Mouse (Mus musculus) forebrain, embryonic 10.5 days (tissue): ENCODE measurements around the gene Ccl7. TPM values are rescaled to one million over a fixed set of nuclear protein-coding genes. Genes with fewer than 3 reads are reported as not detected.

Experiments used
- DNase-seq: peaks from one replicate; pipeline ENCODE4 v3.0.0-alpha.2; 2017; ENCODE audit warnings: low spot score; ENCODE audit errors: extremely low spot score
- H3K27ac ChIP-seq: fragments of 300-500 bp; sonication (generic); 2 replicates; pipeline ENCODE4 v1.5.1; 2016; ENCODE audit warnings: mild to moderate bottlenecking
- H3K27me3 ChIP-seq: fragments of 300-500 bp; sonication (generic); 2 replicates; pipeline ENCODE4 v1.6.1; 2016; ENCODE audit warnings: mild to moderate bottlenecking; ENCODE audit not compliant: poor library complexity, severe bottlenecking
- H3K36me3 ChIP-seq: fragments of 300-500 bp; sonication (generic); replicated peaks from 2 replicates; pipeline ENCODE4 v1.6.1; 2016; ENCODE audit warnings: mild to moderate bottlenecking, moderate library complexity
- H3K4me1 ChIP-seq: fragments of 300-500 bp; sonication (generic); 2 replicates; pipeline ENCODE4 v1.6.1; 2016
- H3K4me3 ChIP-seq: fragments of 300-500 bp; sonication (generic); 2 replicates; pipeline ENCODE4 v1.5.1; 2016; ENCODE audit warnings: mild to moderate bottlenecking, moderate library complexity
- H3K9me3 ChIP-seq: fragments of 300-500 bp; sonication (generic); 2 replicates; pipeline ENCODE4 v1.6.1; 2016; ENCODE audit warnings: mild to moderate bottlenecking, moderate library complexity
- WGBS: fragments of 180-500 bp; shearing (Covaris S2); methylation state at CpG from one replicate; pipeline ENCODE4 v1.1.7; 2016; 5-methylcytosine and 5-hydroxymethylcytosine counted together
- polyA plus RNA-seq: library from polyadenylated mRNA; unstranded; fragments of >200 nt; fragmentation: Nextera tagmentation; extraction: Ambion mirVana; gene quantifications from 2 replicates; pipeline ENCODE4 v1.2.1, GENCODE M21; 2016

Ccl7 gene
- 0.31 TPM in 1 of 2 replicates, not detected in the other for polyA plus RNA-seq

- Histone ChIP-seq H3K4me1 (no peaks in the 10 kb centered on the region; the same call in 1 of the 2 replicates), H3K27ac (no peak within 1 kb of the TSS), H3K27me3 (no peaks in the 10 kb centered on the region), H3K4me3 (no peak within 1 kb of the TSS), H3K36me3 (no peaks in the 10 kb centered on the region), H3K9me3 (no peaks in the 10 kb centered on the region)
- 89% methylated on average over 3 of the region's 3 CpGs for WGBS
- DNase-seq = no peak
Observed at GRCm38 (mm10) chr11:82045471-82045870, at the start of gene Ccl7. TSS of gene Ccl7 (plus strand) at chr11:82045712.

- H3K4me1 ChIP-seq = no peaks in the 10 kb centered on the region
- no peaks in the 10 kb centered on the region for H3K27me3 ChIP-seq
- no peaks in the 10 kb centered on the region for H3K36me3 ChIP-seq
- no peak overlapping the region for H3K27ac ChIP-seq
- H3K4me3 ChIP-seq = no peak overlapping the region
- WGBS = 71% methylated on average over 10 of the region's 10 CpGs
- H3K9me3 ChIP-seq = no peaks in the 10 kb centered on the region
- DNase-seq = peak; percentile 75
Observed at GRCm38 (mm10) chr11:81996172-81996841, 49.2 kb upstream of the Ccl7 start.

DNA sequence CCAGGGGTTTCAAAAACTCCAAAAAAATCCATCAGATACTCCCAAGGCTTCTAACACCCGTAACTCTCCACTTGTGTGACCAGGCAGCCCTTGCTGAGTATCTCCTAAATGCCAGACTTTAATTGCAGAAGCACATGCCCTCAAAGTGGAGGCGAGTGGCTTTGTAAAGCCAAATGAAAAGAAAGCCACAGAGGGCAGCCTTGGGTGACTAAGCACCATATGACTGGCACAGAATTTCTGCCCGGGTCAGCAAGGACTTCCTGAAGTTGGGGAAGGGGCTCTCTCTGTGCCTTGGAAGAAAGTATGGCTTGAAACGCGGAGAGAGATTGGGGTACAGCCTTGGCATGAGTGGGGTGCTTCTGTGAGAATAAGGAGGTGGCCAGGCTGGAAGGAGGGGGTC lies 48.4 kb upstream of the Ccl7 start:
- Histone ChIP-seq H3K27ac (no peak overlapping the region), H3K4me3 (no peak overlapping the region), H3K9me3 (no peaks in the 10 kb centered on the region), H3K4me1 (no peaks in the 10 kb centered on the region), H3K27me3 (no peaks in the 10 kb centered on the region), H3K36me3 (no peaks in the 10 kb centered on the region)
- no peak for DNase-seq
- WGBS = 88% methylated on average over 5 of the region's 5 CpGs

DNA sequence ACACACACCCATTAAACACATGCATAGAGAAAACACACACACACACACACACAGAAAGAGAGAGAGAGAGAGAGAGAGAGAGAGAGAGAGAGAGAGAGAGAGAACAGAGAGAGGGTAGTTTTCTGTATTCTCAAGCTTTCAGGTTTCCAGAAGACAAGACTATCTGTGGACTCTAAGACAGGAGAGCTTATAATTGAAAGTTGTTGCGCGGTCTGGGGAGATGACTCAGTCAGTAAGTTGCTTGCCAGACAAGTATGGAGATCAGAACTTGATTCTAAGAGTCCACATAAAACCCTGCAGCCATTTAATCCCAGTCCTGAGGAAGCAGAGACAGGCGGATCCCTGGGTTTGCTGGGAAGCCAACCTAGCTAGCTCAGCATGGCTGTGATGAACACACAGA lies 46.9 kb upstream of the Ccl7 start:
- no peaks in the 10 kb centered on the region for H3K4me1 ChIP-seq
- no peak overlapping the region for H3K4me3 ChIP-seq
- no peaks in the 10 kb centered on the region for H3K9me3 ChIP-seq
- no peak for DNase-seq
- no peaks in the 10 kb centered on the region for H3K36me3 ChIP-seq
- whole genome bisulfite sequencing = 89% methylated on average over 3 of the region's 3 CpGs
- H3K27me3 ChIP-seq = no peaks in the 10 kb centered on the region
- H3K27ac ChIP-seq = no peak overlapping the region

- 89% methylated on average over 4 of the region's 4 CpGs for WGBS
- no peaks in the 10 kb centered on the region for H3K9me3 ChIP-seq
- no peaks in the 10 kb centered on the region for H3K36me3 ChIP-seq
- H3K27me3 ChIP-seq = no peaks in the 10 kb centered on the region
- DNase-seq = no peak
- no peak overlapping the region for H3K27ac ChIP-seq
- no peaks in the 10 kb centered on the region for H3K4me1 ChIP-seq
- H3K4me3 ChIP-seq = no peak overlapping the region
Observed at GRCm38 (mm10) chr11:81999469-81999868, 46.0 kb upstream of the Ccl7 start.

DNA sequence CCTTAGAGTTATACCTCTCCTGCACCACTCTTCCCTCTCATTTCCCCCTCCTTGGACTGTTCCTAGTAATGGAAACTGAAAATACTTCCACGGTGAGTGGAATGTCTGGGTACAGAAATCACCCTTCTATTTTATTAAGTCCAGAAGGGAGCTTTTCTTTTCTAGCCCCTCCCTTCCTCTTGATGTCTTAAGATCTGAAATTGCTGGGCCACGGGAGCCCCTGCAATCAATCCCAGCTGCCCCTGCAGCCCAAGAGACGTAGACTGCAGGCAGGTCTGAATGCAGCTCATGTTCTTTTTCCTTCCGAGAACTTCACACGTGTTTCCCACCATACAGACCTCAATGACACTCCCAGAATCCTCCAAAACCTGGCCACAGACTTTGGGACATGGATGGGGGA lies 44.9 kb upstream of the Ccl7 start:
- 64% methylated on average over 5 of the region's 5 CpGs for WGBS
- H3K27ac ChIP-seq = no peak overlapping the region

DNA sequence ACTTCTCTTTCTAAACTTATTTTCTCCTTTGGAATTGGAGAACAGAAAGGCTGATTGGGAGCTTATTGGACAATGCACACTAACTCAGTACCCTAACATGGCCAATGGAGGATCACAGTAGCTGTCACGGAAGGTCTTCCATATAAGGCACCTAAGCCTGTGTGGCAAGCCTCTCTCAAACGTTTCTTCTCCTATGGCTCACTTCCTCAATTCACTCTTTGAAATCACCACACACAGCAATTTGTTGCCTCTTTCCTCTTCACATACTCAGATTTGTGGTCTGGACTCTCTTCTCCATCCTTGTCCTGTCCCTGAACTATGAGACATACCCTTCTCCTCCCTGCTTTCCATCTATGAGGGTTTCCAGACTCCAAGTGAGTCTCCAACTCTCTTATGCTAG lies 40.7 kb upstream of the Ccl7 start:
- DNase-seq = no peak
- Histone ChIP-seq H3K9me3 (no peaks in the 10 kb centered on the region), H3K4me3 (no peak overlapping the region), H3K27ac (no peak overlapping the region), H3K4me1 (peaks cover 10% of the 10 kb centered on the region), H3K27me3 (no peaks in the 10 kb centered on the region), H3K36me3 (no peaks in the 10 kb centered on the region)
- WGBS = 75% methylated on average over 2 of the region's 2 CpGs

More for the DNA sequence above, 44.9 kb upstream of the Ccl7 start:
- DNase-seq = no peak
- no peaks in the 10 kb centered on the region for H3K4me1 ChIP-seq
- no peaks in the 10 kb centered on the region for H3K9me3 ChIP-seq
- no peak overlapping the region for H3K4me3 ChIP-seq
- H3K27me3 ChIP-seq = no peaks in the 10 kb centered on the region
- H3K36me3 ChIP-seq = no peaks in the 10 kb centered on the region

- Histone ChIP-seq H3K27me3 (no peaks in the 10 kb centered on the region), H3K4me1 (peaks cover 12% of the 10 kb centered on the region), H3K4me3 (no peak overlapping the region), H3K9me3 (no peaks in the 10 kb centered on the region), H3K36me3 (no peaks in the 10 kb centered on the region), H3K27ac (no peak overlapping the region)
- WGBS = 66% methylated on average over 12 of the region's 12 CpGs
- no peak for DNase-seq
Observed at GRCm38 (mm10) chr11:82006796-82007423, 38.6 kb upstream of the Ccl7 start.

DNA sequence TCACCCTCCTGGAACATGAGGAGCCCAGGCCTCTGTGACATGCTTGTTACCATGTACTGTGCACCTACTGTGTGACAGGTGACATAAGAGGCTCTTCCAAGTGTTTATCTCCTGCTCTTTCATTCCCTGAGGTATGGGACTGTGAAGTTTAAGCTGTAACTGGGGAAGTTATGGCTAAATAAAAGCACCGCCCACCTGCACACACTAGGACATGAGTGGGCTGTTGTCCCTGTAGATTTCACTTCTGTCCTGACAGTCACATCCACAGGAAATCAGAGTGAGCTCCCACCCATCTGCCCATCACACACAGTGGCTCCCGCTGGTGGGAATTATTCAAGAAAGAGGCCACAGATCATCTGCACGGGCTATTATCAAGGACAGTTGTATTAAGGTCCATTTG lies 35.4 kb upstream of the Ccl7 start:
- 93% methylated on average over 3 of the region's 3 CpGs for whole genome bisulfite sequencing
- Histone ChIP-seq H3K27me3 (no peaks in the 10 kb centered on the region), H3K27ac (no peak overlapping the region), H3K4me1 (peaks cover 12% of the 10 kb centered on the region), H3K9me3 (no peaks in the 10 kb centered on the region), H3K4me3 (no peak overlapping the region), H3K36me3 (no peaks in the 10 kb centered on the region)
- no peak for DNase-seq

DNA sequence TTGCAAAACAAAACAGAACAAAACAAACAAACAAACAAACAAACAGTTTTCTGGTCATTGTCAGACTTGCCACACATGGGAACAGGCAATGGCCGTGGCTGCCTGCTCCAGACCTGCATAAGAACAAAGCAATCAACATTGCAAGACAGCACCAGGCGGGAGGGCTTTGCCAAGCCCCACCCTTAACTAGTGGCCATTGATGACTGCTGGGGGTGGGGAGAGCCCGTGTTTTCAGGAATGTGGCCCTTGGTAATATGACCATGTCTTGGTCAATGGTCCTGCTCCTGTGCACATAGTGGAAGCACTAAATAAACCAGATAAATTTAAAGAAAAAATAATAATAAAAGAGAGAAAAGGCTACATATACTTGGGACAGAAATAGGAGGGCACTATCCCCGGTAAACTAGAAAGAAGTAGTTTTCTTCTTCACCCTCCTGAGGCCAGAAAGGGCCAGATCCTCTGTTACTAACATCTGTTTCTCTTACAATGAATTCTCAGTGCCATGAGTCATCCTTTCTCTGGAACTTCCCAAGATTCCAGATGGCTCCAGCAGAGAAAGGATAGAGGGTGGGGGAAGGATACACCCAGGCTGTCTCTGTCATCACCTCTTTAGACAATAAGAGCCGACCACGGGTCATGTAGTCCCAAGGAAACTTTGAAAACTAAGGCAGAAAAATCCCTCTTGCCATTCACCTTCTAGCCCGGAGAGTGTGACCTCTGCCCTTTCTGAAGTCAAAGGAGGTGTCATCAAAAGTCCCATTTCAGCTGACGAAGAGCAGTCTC lies 33.9 kb upstream of the Ccl7 start:
- peaks cover 12% of the 10 kb centered on the region for H3K4me1 ChIP-seq

DNA sequence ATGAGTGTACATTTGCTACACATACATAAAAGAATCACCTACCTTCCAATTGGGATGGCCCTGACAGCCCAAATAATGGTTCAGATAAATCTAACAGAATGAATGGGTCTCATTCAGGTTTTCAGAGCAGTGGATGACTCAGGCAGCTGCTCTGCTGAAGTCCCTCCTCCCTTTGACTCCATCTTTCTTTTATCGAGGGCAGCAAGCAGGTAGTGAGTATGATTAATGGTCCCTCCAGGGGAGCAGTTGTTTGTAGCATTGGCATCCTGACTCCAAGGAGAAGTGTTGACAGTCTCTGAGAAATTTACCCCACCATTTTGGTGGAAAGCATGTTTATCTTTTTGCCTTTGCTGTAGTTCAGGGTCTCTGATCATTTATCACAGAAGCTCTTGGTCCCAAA lies 31.8 kb upstream of the Ccl7 start:
- DNase-seq = no peak
- Histone ChIP-seq H3K27ac (no peak overlapping the region), H3K36me3 (no peaks in the 10 kb centered on the region), H3K27me3 (no peaks in the 10 kb centered on the region), H3K4me3 (no peak overlapping the region), H3K4me1 (0 out of 2 replicates have a peak, but pooled peaks cover 2% of the 10 kb centered on the region), H3K9me3 (no peaks in the 10 kb centered on the region)
- WGBS = 82% methylated on average over 1 of the region's 1 CpGs

More for the DNA sequence above, 33.9 kb upstream of the Ccl7 start:
- Histone ChIP-seq H3K9me3 (no peaks in the 10 kb centered on the region), H3K27ac (no peak overlapping the region), H3K36me3 (no peaks in the 10 kb centered on the region), H3K4me3 (no peak overlapping the region), H3K27me3 (no peaks in the 10 kb centered on the region)
- no peak for DNase-seq
- 81% methylated on average over 8 of the region's 8 CpGs for WGBS

DNA sequence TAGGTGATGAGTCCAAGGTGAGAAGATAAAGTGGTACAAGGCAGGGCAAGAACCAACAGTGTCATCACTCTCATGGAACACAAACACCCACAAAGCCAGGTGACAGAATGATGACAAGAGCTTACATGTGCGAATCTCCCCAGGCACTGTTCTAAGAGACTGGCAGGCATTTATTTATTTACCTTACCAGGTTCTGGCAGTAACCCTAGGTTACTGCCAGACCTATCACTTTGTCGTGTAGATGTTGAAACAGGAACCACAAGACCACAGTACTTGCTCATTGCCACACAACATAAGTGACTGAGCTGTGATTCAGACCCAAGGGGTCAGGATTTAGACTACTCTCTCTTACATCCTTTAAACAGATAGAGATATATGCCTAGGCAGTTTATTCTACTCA lies 30.4 kb upstream of the Ccl7 start:
- Histone ChIP-seq H3K4me1 (0 out of 2 replicates have a peak, but pooled peaks cover 2% of the 10 kb centered on the region), H3K27me3 (no peaks in the 10 kb centered on the region), H3K36me3 (no peaks in the 10 kb centered on the region), H3K9me3 (no peaks in the 10 kb centered on the region), H3K4me3 (no peak overlapping the region), H3K27ac (no peak overlapping the region)
- no peak for DNase-seq
- WGBS = 74% methylated on average over 2 of the region's 2 CpGs
